ENCODE assay signal across 8 mouse cellular contexts in the genomic region with DNA sequence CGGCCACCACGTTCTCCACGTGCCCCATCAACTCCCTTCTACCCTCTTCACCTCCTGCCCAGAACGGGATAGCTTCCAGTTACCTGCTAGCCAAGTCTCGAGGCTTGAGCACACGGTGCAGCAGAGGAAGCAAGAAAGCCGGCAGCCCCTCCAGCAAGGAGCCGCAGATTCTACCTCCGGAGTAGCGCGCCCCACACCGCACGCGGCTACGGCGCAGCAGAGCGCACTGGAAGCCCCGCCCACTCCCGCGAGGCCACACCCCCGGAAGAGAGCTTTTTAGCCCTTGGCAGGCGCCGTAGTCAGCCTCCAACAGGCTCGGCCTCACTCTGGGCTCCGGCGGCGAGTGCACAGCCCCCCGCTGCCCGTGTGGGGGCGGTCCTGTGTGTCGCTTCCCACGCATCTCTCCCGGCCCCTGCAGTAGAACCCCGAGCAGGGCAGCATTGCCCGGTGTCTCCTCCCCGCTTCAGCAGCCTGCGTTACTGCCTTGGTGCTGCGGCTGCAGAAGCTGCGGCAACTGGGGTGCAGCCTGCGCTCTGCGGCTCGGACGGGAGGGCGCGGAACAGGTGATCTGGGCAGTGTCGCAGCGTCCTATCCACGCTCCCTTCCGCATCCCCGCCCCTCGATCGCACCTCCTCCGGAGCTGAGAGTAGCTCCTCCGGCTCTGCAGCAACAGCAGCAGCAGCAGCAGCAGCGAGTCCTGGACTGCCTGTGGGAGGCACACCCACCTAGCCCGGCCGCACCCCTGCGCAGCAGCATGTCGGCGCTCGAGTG. TPM values are rescaled to one million over a fixed set of nuclear protein-coding genes. Genes with fewer than 3 reads are reported as not detected.
DNase-seq lines count a peak whose midpoint lies in the region; ATAC-seq lines count a peak whose summit lies in the region.

Gene Polr3g, minus strand, starts transcription at position 239 of the 771 bp plus-strand sequence.
Gene Mblac2, plus strand, starts transcription at position 567 of the 771 bp plus-strand sequence.

- peak; percentile 76 for ATAC-seq in megakaryocyte progenitor cell, adult 5-6 weeks (replicated peaks; ENCODE audit: poor library complexity)

- peak; percentile 89 for DNase-seq in adipocyte (ENCODE audit: low spot score)
- DNase-seq in embryo, embryonic 10 days (ENCODE audit: low spot score): peak; percentile 93
- DNase-seq in gastrocnemius, postnatal 10 days: peak; percentile 96
- DNase-seq in induced T-regulatory cell, adult 2 months (ENCODE audit: low read depth): peak; percentile 97
- DNase-seq in left cerebral cortex, adult 9 months (ENCODE audit: low spot score in 2 of 2): peak; percentile 90 to 94
- peak; percentile 94 for DNase-seq in right cerebral cortex, postnatal 14 days
- DNase-seq in urinary bladder, postnatal 36 days (ENCODE audit: low spot score in 2 of 2): peak; percentile 94 to 95

RNA-seq across cellular contexts. Expression of gene Polr3g, which starts in this region (rescaled TPM):
- total RNA-seq in gastrocnemius, postnatal 10 days (2021): 1 to 10 TPM; 1.0 to 1.1 TPM
- total RNA-seq in megakaryocyte progenitor cell, adult 5-6 weeks (2015): 12.6 and 17.9 TPM in 2 replicates
- total RNA-seq in megakaryocyte progenitor cell, adult 5-6 weeks (2017): 24.9 and 34.4 TPM in 2 replicates

RNA-seq across cellular contexts. Expression of gene Mblac2, which starts in this region (rescaled TPM):
- total RNA-seq in gastrocnemius, postnatal 10 days (2021): 1 to 10 TPM; 1.7 to 1.8 TPM
- total RNA-seq in megakaryocyte progenitor cell, adult 5-6 weeks (2015): 3.8 and 4.9 TPM in 2 replicates
- total RNA-seq in megakaryocyte progenitor cell, adult 5-6 weeks (2017): 2.3 and 4.1 TPM in 2 replicates

Comparison
In these comparisons a context has a peak if more than half of its experiments do, and no peak if none do; other contexts are left out.
1. Peak in every context shown above with its lines: DNase-seq and ATAC-seq.
2. RNA of gene Polr3g (total RNA-seq): 12.6 to 34.4 TPM in megakaryocyte progenitor cell, adult 5-6 weeks; 1.0 to 1.1 TPM in gastrocnemius, postnatal 10 days; every median in the first group is over 4 times any median in the second.